Mouse (Mus musculus): ENCODE measurements around the gene Wdhd1.
"Not testable (repeated sequence)": the region's sequence is repeated elsewhere in the genome, so short reads cannot be mapped to it uniquely, and the experiment has no call there.

Gene Wdhd1

DNA sequence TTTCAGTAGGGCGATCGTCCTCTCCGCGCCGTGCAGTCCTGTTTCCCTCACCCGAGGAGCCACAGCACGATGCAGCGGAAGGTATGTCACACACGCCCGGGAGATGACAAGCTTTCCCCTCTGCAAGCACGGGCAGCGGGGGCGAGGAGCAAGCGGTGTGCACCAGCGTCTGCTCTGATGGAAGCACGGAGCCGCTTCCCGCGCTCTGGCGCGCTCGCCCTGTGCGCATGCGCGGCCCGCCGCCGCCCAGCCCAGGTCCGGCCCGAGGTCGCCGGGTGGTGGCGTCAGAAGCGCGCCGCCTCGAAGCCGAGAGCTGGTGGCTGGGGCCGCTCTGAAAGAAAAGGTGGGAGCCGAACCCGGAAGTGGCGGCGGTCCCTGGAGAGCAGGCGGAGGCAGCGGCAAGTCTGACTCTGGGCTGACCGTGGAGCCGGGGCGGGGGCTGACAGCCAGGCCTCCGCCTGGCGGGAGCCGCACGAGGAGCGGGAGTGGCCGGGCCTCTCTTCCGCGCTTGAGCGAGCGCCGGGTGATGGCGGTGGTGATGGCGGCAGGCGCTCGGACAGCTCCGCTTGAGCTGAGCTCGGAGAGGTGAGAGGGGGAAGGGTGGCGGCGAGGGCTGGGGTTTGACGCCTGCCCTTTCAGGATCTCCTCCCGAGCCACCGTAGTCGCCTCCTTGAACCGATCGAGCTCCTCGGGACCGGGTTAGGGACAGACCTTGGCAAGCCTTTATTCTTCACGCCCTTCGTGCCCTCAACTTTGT lies at the start of gene Wdhd1, which contains the start of gene Socs4:
TSS of gene Wdhd1 (minus strand) at position 221 of the 757 bp plus-strand sequence.
TSS of gene Socs4 (plus strand) at position 295 of the 757 bp plus-strand sequence.
- peak; percentile 97 for DNase-seq (ENCODE audit: low spot score)

DNA sequence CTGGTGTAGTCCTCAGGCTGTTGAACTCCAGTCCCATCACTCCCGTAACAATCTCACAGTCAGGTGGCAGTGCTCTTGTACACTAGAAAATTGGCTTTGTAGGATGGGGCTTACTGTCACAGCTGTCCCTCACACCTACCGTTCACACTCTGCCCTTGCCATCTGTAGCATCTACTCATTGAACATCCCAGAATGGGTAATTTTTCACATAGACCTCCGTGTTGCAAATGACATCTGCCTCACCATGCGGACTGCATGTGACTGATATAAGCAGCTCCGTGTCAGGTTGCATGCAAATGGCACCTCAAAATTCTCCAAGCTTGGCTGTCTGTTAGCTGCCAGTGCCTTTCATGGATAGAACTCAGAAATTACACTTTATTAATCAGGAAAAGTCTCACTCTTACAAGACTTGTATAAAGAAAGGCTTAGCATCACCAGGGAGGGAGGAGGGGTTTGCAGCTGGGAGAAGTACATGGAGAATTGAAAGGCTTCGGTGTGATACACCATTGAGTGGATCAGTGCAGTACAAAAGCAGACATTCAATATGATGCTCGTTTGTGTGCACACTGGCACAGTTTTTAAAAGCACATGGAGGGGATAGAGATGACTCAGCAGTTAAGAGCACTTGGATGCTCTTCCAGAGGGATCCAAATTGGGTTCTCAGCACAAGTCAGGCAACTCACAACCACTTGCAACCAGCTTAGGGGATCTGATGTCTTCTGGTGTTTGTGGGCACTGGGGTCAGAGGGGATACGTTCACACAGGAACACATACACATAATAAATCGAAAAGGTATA lies 49.5 kb upstream of the Wdhd1 start:
- no peak for DNase-seq (ENCODE audit: low spot score)

DNA sequence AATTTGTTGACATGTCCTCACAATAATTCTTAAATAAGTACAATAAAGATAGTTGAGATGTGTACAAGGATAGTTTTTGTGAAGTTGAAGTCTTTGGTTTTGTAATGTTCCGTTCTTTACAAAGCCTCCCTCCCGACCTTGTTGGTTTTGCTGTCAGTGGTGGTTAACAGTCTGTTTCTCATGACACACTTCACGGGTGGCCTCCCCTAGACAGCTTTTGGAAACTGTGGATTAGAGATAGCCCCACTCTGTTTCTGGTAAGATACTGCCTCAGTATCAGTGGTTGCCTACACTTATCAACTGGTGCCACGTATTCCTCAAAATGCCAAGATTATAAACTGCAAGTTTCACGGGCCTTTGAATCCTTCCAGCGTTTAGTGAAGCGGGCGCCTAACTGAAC lies 44.9 kb upstream of the Wdhd1 start:
- DNase-seq (ENCODE audit: low spot score), result not testable (repeated sequence)

DNA sequence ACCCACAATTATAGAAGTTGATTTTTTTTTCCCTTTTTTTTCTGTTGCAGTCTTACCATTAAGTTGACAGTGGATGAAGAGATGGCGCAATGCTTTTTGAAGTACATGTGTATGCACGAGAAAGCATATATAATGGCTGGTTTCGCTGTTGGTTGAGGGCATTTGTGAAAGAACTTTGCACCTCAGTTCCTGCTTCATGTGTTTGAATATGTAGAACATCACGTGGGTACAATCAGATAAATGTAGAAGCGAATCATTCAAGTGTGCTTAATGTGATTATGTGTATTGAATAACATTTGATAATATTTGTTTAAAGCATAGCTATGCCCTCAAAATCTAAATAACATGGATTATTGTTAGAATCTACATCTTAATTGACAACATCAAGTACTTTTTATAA lies 42.7 kb upstream of the Wdhd1 start:
- DNase-seq (ENCODE audit: low spot score), result no peak

DNA sequence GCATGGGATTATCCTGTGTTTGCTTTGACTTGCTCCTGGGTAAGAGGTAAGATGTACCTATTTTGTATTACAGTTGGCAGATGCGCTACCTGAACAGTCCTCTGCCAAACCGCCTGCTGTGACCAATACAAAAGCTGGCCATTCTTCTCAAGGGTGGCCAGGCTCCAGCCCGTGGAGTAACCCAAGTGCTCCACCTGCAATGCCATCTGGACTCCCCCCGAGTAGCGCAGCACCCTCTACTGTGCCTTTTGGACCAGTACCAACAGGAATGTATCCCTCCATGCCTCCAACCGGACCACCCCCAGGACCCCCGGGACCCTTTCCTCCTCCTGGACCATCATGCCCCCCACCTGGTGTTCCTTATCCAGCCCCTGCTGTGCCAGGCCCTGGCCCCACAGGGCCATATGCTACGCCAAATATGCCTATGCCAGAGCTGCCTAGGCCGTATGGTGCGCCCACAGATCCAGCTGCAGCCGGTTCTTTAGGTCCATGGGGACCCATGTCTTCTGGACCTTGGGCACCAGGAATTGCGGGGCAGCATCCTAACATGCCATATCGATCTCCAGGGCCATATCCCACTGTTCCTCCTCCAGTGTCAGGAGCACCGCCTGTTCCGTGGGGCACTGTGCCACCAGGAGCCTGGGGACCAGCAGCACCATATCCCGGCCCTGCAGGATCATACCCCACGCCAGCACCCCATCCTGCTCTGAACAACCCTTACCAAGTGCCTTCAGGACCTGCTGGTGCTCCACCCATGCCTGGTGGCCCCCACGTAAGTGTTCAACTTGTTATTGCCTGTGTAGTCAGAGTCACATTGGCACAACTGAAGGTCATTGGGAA lies 33.9 kb upstream of the Wdhd1 start:
- DNase-seq (ENCODE audit: low spot score), result no peak

DNA sequence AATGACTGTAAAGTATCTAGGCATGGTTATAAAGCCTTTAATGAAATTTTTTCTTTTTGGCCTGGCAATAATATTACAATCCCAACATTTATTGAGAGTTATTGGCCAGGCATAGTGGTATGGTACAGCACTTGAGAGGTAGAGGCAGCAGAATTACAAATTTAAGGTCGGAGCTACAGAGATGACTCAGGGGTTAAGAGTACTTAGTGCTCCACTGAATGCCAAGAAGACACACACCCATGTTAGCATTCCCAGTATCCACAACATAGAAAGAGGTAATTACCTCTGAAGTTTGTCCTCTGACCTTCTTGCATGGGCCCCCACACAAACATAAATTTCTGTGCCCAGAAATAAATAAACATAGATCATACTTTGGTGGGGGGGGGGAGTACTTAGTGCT lies 32.4 kb upstream of the Wdhd1 start:
- no peak for DNase-seq (ENCODE audit: low spot score)

DNA sequence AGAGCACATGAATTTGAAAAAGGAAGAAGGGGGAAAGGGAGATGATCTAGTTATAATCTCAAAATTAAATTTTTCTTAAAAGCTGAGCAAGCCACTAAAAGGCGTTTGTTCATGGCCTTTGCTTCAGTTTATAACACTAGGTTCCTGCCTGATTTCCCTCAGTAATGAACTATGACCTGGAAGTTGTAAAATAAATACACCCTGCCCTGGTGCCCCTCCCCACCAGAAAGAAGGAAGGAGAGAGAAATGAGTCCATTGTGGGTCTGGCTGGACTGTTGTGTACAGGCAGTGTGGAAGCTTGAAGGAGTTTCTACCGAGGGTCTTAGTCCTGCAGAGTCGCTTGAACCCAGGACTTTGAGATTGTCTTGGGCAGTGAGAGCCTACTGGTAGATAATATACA lies 31.0 kb upstream of the Wdhd1 start:
- no peak for DNase-seq (ENCODE audit: low spot score)

DNA sequence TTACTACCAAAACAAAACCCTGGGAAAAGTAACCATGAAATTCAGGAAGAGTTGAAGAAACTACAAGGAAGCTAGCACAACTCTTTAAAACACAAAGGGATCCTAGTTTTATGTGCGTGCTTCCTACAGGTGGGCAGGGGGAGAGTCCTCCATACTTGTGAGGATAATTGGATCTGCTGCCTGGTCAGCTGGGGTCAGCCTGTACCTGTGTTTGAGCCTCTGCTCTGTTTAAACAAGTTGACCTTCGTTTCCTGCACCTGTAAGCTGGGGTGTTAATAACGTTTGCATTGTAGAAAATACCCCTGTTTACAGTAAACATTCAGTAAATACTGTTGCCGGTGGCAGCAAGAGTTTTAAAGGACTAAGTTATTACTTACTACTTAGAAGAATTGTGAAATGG lies 29.3 kb upstream of the Wdhd1 start:
- no peak for DNase-seq (ENCODE audit: low spot score)

DNA sequence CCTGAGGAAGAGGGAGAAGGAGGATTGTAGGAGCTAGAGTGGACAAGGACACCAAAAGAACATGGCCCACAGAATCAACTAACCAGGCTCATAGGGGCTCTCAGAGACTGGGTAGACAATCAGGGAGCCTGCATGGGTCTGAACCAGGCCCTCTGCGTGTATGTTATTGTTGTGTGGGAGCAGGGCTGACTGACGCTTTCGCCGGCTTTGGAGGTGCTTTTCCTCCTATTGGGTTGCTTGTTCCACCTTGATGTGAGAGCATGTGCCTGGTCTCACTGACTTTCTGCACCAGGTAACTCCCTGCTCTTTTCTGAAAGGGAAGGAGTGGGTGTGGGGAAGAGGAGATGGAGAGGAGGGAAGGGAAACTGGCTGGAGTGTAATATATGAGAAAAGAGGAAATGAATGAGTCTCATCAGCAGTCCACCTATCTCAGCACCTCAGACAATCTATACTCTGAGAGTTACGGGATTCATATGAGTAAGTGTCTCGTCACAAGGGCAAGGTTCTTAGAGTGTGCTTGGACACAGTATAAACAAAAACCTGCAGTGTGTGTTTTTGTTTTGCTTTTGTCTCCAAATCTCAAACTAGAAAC lies 28.3 kb upstream of the Wdhd1 start:
- no peak for DNase-seq (ENCODE audit: low spot score)

DNA sequence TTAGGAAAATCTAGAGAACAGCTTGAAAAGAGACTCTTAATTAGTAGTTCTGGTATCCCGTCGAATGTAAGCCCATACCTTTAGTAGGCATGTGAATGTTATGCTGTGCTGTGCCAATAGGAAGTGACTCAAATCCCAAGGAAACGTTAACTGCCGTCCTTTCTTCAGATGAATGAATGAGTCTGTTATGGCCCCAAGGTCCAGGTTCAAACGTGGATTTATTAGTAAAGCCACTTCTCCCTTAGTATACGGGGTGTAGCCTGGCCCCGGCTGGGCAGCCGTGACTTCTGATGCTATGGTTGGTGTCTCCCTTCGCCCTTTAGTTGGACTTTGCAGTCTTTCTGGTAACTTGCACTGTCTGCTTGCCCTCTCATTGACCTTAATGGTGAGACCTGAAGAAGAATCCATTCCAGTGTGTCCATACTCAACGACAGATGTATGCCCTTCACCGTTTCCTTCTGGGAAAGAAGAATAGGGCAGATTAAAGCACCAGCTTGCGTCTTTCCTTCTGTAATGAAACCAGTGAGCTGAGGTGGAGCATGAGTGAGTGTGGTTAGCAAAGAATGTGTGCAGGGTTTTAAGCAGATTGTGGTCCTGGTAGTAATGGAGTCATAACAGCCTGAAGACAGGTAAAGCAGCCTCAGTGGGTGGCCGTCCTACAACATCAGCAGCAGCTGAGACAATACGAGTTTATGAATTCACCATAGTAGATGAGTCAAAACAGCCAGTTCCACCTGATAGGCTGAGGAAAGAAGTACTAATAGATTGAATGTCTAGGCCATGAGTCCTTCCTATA lies 26.4 kb upstream of the Wdhd1 start:
- no peak for DNase-seq (ENCODE audit: low spot score)

DNA sequence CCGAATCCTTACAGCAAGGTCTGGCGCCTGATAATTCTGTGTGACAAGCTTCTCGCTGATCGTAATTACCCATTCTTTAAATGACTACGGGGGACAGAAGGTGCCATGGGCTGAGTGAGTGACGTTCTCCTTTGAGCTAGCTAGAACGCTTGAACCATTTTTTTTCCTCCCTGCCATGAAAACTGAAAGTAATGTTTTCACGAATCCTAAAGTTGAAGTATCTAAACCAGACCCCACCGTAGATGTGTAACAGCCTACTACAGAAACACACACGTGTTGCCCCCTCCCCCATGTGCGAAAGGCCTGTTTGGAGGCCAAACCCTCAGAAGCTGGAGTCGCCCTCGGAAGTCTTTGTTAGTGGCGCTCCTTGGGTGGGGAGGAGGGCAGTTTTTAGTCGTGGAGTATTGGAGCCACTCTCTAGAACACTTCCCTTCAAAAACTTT lies 22.2 kb upstream of the Wdhd1 start:
- DNase-seq (ENCODE audit: low spot score), result peak; percentile 67

DNA sequence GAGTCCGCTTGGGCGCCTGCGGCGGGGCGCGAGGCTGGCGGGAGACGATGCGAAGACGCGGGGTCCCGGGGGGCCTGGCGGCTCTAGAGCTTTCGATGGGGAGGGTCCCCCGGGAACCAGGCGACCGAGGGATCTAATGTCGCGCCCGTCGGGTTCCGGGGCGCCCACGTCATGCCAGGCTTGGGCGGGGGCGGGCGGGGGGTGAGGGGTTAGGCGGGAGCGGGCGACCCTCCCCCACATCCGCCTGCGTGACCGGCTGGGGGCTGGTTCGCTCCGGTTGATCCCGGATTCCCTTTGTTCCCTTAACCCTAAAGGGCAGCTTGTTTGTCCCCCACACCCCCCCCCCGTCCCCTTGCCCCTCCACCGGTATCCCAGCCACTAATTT lies 21.7 kb upstream of the Wdhd1 start:
- DNase-seq (ENCODE audit: low spot score), result peak; percentile 80

DNA sequence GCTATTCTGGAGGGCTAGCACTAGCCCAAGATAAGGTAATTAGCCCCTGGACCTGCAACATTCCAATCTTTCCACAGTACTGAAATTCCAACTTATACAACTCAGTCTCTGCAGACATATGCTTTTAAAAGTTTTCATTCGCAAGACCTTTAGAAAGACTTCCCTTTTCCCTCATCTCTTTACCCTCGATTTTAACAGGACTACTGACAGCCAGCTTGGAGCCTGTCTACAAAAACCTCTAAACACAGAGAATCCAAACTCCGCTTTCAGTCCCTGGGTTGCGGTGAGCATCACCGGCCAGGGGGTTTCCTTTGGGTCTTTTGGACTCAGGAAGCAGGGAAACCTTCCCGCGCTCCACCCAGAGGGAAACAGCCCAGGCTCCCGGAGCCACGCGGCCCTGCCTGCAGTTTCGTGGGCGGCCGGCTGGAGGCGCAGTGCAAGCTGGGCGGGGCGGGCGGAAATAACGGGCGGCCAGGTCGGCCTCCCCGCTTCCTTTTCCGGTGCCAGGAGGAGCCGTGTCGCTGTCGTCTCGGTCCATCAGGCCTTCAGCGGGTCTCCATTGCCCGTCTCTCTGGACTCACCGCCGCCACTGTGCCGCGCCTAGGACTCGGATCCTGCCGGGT lies 21.2 kb upstream of the Wdhd1 start, which contains the start of gene Mapk1ip1l:
TSS of gene Mapk1ip1l (plus strand) at position 482 of the 623 bp plus-strand sequence.
- DNase-seq (ENCODE audit: low spot score), result peak; percentile 91

DNA sequence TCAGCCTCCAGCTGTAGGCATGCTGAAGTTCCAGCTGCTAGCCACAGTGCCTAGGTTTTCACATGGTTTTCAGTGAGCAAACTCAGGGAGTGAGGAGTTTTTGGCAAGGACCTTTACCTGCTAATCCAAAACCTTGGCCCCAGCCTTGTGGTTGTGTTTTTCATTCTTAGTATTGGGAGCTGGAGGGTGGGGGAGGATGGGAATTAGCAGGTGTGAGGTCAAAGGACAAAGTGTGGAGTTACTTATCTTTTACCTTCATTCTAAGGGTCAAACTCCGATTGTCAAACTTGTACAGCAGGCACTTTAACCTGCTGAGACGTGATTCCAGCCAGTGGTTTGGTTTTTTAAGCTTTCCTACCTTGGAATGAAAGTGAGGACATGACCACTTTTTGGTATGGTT lies 19.6 kb upstream of the Wdhd1 start:
- no peak for DNase-seq (ENCODE audit: low spot score)

DNA sequence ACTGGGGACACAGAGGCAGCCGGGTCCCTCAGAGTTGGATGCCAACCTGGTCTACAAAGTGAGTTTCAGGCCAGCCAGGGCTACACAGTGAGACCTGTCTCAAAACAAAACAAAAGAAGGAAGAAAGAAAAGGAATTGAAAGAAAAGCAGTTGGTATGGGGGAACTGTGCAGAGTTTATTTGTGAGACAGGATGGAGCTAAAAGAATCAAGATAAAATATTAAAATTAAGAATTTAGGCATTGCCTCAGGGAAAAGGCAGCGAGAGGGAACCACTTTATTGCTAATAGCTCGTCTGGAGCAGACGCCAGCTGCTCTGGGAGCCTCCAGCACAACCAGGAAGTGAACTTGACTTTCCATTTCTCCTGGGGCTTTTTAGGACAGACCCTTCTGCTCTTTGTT lies 17.5 kb upstream of the Wdhd1 start:
- no peak for DNase-seq (ENCODE audit: low spot score)

DNA sequence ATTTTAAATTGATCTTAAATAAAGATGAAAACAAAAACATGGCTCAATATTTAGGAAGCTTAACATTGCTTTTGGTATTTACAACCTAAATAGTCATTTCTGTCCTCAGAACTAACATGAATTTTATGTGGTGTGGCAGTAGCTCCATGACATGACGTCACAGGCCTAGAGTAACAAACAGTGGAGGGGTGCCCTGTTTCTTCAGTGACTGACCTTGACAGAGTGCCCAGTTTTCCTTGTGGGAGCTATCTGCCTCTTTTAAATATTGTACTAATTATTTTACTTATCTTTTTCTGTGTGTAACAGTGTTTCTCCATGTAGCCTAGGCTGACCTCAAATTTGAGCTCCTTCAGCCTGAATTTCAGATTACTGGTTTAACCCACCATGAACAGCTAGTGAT lies 15.1 kb upstream of the Wdhd1 start:
- no peak for DNase-seq (ENCODE audit: low spot score)

DNA sequence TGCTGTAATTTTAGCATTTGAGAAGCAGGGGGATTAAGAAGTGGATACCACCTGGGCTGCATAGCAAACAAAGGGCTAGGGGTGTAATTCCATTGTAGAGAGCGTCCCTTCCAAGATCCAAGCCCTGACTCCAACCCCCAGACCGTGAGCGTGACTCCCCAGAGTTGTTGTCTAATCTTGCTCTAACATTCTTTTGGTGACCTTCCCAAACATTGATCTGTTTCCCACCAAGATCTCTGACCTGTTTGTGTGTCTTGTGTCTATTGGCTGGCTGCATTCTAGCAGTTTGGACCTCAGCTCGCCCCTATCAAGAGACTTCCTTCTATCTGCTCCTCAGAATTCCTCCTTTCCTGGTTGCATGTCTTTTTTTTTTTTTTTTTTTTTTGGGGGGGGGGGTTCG lies 10.4 kb upstream of the Wdhd1 start:
- no peak for DNase-seq (ENCODE audit: low spot score)

DNA sequence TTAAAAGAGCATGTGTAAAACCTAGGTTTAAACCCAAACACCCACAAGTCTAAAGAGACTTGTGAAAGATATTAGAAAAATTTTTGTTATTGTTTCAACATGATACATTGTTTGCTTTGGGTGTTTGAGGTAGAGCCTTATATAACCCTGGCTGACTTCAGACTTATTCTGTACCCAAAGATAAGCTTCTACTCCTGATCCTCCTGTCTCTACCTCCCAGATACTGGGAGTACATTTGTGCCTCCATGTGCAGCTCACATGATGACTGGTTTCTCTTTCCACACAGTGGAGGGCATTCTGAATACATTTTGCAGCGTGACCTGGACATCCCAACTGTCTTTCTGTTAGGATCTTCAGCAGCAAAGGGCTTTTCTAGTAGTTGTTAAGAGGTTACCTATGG lies 9.6 kb upstream of the Wdhd1 start:
- no peak for DNase-seq (ENCODE audit: low spot score)

DNA sequence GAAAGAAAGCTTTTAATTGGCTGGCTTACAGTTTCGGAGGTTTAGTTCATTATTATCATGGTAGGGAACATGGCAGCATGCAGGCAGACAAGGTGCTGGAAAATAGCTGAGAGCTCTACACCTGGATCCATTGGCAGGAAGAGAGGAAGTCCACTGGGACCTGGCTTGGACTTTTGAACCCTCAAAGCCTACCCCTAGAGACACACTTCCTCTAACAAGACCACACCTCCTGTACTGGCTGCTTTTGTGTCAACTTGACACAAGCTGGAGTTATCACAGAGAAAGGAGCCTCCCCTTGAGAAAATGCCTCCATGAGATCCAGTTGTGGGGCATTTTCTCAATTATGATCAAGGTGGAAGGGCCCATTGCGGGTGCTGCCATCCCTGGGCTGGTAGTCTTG lies 8.6 kb upstream of the Wdhd1 start:
- DNase-seq (ENCODE audit: low spot score), result no peak

DNA sequence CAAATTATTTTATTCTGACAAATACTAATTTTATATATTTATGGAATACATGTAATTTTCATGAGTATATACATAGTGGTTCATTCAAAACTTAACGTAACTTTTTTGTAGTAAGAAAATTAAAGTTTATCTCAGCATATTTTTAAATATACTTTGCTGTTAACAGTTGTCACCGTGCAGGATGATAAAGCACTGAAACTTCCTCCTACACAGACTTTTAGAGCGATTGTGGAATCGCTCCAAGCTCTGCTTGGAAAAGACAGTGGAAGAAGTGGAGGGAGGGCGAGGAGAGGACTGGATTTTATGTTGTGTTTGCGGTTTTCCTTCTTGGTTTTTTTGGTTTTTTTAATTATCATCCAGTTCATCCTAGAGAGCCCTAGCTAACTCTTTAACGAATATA lies 6.9 kb upstream of the Wdhd1 start:
- DNase-seq (ENCODE audit: low spot score), result no peak

DNA sequence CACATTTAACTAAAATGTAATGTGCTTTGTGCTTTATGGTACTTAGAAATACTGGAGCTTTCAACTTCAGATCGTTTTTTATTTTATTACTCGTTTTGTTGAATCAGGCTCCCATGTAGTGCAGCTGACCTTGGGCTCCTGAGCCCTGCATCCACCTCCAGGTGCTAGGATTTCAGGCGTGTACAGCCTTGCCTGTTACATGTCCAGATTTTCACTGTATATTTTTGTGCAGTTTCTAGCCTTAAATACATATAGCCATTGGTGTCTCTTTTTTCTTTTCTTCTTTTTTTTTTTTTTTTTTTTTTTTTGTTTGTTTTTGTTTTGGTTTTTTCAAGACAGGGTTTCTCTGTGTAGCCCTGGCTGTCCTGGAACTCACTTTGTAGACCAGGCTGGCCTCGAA lies 4.9 kb upstream of the Wdhd1 start:
- no peak for DNase-seq (ENCODE audit: low spot score)

Data from embryo, embryonic 10 days (tissue).